Mouse (Mus musculus) liver, embryonic 14.5 days (tissue): ENCODE measurements around the gene Kcnab2.

Experiments
- CTCF ChIP-seq: IDR thresholded peaks from 2 replicates; pipeline ENCODE4 v1.5.1; 2016; ENCODE audit warnings: antibody characterized with exemption, low read depth, control low read depth
- EP300 ChIP-seq: IDR thresholded peaks from 2 replicates; pipeline ENCODE4 v1.6.1; 2016; ENCODE audit warnings: antibody characterized with exemption, low read depth

DNA sequence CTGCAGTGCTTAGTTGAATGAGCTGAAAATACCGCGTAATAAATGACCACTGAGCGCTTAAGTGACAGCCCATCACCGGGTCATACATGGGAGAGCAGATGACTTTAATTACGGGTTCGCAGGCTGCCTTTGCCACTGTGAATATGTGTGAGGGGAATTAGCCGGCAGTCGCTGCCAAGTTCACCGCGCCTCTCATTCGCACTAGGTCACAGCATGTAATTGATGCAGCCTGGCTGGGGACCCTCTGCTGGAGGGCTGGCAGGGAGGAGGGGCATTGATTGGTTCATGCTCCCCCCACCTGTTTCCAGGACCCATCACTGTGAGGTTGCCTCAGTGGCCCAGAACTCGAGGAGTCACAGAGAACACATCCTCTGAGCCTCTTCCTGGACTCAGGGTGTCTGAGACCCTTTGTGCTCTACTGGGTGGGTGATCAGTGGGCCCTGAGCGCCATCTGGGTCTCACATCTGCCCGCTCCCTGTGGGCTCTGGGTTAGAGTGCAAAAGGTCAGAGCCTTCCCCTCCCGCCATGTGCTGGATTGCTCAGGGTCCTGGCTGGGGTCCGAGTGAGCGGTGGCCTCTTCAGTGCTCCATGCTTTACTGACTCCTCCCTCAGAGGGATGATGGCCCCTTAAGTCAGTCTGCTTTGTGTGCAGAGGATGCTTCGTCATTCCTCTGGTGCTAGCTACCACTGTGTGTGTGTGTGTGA is 34.7 kb upstream of the Kcnab2 start:
- no peak for TF ChIP-seq CTCF
- no peak for TF ChIP-seq EP300
